Mouse (Mus musculus) forebrain, embryonic 11.5 days (tissue): ENCODE measurements around the gene Jag2. TPM values are rescaled to one million over a fixed set of nuclear protein-coding genes. Genes with fewer than 3 reads are reported as not detected.

Experiments used
- ATAC-seq: fragments of 200-750 bp; cut with Nextera tagmentation; replicated peaks from 2 replicates; pipeline ENCODE4 v1.8.0; 2017; ENCODE audit warnings: moderate TSS enrichment; ENCODE audit not compliant: low FRiP score
- DNase-seq: peaks from one replicate; pipeline ENCODE4 v3.0.0-alpha.2; 2017; ENCODE audit warnings: low spot score
- H3K27ac ChIP-seq: fragments of 300-500 bp; sonication (generic); 2 replicates; pipeline ENCODE4 v1.5.1; 2014; ENCODE audit warnings: low read depth, low read length
- H3K27me3 ChIP-seq: fragments of 300-500 bp; sonication (generic); 2 replicates; pipeline ENCODE4 v1.6.1; 2014; ENCODE audit warnings: mild to moderate bottlenecking, low read length, mixed read lengths; ENCODE audit not compliant: control insufficient read depth, insufficient read depth
- H3K36me3 ChIP-seq: fragments of 300-500 bp; sonication (generic); 2 replicates; pipeline ENCODE4 v1.6.1; 2014; ENCODE audit warnings: mild to moderate bottlenecking, low read length, moderate library complexity, mixed read lengths; ENCODE audit not compliant: control insufficient read depth, insufficient read depth
- H3K4me1 ChIP-seq: fragments of 300-500 bp; sonication (generic); replicated peaks from 2 replicates; pipeline ENCODE4 v1.6.1; 2014; ENCODE audit warnings: low read length, mixed read lengths; ENCODE audit not compliant: control insufficient read depth, insufficient read depth
- H3K4me2 ChIP-seq: fragments of 300-500 bp; sonication (generic); 2 replicates; pipeline ENCODE4 v1.6.1; 2014; ENCODE audit warnings: low read depth, mild to moderate bottlenecking, low read length, moderate library complexity, mixed read lengths; ENCODE audit not compliant: severe bottlenecking
- H3K4me3 ChIP-seq: fragments of 300-500 bp; sonication (generic); 2 replicates; pipeline ENCODE4 v1.5.1; 2014; ENCODE audit warnings: low read depth, low read length
- H3K9ac ChIP-seq: fragments of 300-500 bp; sonication (generic); 2 replicates; pipeline ENCODE4 v1.6.1; 2014; ENCODE audit warnings: low read length
- H3K9me3 ChIP-seq: fragments of 300-500 bp; sonication (generic); 2 replicates; pipeline ENCODE4 v1.6.1; 2016; ENCODE audit warnings: low read length, mixed read lengths; ENCODE audit not compliant: control insufficient read depth
- WGBS: fragments of 180-500 bp; shearing (Covaris S2); extraction: QIAGEN DNeasy Blood & Tissue Kit; methylation state at CpG from one replicate; pipeline ENCODE4 v1.1.7; 2014; 5-methylcytosine and 5-hydroxymethylcytosine counted together
- polyA plus RNA-seq: library from polyadenylated mRNA; unstranded; fragments of >200 nt; fragmentation: Nextera tagmentation; extraction: Ambion mirVana; gene quantifications from 2 replicates; pipeline ENCODE4 v1.2.1, GENCODE M21; 2014

The Jag2 gene
- polyA plus RNA-seq, 1 experiment from 2014 or later, result 3.2 TPM

DNA sequence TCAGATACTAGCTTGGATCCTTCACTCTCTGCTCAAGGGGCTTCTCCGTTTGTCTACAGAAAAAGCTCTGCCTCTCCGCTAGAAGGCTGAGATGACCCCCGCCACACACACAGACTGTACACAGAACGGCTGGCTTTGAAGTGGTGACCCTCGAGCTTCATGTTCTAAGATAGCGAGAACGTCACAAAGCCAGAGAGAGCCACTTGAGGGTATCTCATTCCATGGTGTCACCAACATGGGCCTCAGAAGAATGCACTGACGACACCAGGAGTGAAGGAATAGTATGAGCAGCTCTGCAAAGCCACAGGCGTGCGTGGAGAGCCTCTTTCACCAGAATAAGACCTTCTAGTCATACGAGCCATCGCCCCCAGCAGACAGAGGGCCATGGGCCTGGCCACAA lies 8.1 kb downstream of the Jag2 start:
- no peak overlapping the region for H3K4me2 ChIP-seq
- H3K27ac ChIP-seq, result no peak overlapping the region
- DNase-seq, result no peak
- H3K4me1 ChIP-seq, result peaks cover 2% of the 10 kb centered on the region; the same call in 1 of the 2 replicates
- no peaks in the 10 kb centered on the region for H3K9me3 ChIP-seq
- no peaks in the 10 kb centered on the region for H3K36me3 ChIP-seq
- H3K4me3 ChIP-seq, result no peak overlapping the region
- 87% methylated on average over 12 of the region's 12 CpGs for WGBS
- no peak for ATAC-seq
- no peaks in the 10 kb centered on the region; the same call in 1 of the 2 replicates for H3K27me3 ChIP-seq
- H3K9ac ChIP-seq, result no peak overlapping the region

DNA sequence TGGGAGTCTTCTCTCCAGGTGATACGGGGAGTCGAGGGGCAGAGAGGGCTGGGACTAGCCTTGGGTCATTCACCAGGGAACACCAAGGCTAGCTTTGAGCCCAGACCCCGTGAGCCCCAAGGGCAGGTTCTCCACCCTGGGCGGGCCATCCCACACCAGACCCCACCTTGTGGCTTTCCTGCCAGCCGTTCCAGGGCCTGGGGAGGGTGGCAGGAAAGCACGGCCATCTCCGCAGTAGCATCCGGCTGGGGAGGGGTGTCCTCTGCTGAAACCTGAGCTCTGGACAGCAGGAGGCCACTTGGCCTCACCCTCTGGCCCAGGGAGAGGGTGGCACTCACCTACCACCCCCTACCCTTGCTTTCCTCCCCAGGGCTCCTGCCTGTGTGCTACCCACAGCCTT lies 11.7 kb downstream of the Jag2 start:
- Histone ChIP-seq H3K27me3 (no peaks in the 10 kb centered on the region), H3K36me3 (no peaks in the 10 kb centered on the region), H3K4me1 (peaks cover 2% of the 10 kb centered on the region; the same call in 1 of the 2 replicates), H3K27ac (no peak overlapping the region), H3K4me3 (no peak overlapping the region), H3K9me3 (no peaks in the 10 kb centered on the region), H3K4me2 (no peak overlapping the region), H3K9ac (no peak overlapping the region)
- no peak for DNase-seq
- 63% methylated on average over 8 of the region's 8 CpGs for whole genome bisulfite sequencing
- ATAC-seq, result no peak

DNA sequence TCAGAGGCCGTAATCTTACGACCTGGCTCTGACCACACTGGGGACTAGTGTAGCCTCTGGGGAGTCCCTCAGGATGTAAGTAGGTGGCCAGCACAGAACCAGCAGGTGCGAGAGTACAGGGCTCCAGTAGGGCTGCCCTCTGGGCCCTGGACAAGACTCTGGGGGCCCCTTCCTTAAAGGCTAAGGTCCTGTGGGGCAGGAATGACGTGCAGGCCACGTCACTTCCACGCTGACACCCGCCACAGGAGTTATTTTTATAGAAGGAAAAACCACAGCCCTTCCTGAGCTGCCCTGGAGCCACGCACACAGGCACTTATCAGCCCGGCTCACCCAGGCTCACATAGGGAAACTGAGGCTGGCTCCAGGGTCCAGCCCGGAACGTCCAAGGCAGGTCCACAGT lies 12.1 kb downstream of the Jag2 start:
- no peak for ATAC-seq
- H3K4me1 ChIP-seq, result peaks cover 2% of the 10 kb centered on the region; the same call in 1 of the 2 replicates
- WGBS, result 90% methylated on average over 11 of the region's 11 CpGs
- H3K4me3 ChIP-seq, result no peak overlapping the region
- no peak for DNase-seq
- no peaks in the 10 kb centered on the region for H3K27me3 ChIP-seq
- H3K36me3 ChIP-seq, result no peaks in the 10 kb centered on the region
- no peak overlapping the region for H3K9ac ChIP-seq
- no peak overlapping the region for H3K4me2 ChIP-seq
- H3K9me3 ChIP-seq, result no peaks in the 10 kb centered on the region
- no peak overlapping the region for H3K27ac ChIP-seq

DNA sequence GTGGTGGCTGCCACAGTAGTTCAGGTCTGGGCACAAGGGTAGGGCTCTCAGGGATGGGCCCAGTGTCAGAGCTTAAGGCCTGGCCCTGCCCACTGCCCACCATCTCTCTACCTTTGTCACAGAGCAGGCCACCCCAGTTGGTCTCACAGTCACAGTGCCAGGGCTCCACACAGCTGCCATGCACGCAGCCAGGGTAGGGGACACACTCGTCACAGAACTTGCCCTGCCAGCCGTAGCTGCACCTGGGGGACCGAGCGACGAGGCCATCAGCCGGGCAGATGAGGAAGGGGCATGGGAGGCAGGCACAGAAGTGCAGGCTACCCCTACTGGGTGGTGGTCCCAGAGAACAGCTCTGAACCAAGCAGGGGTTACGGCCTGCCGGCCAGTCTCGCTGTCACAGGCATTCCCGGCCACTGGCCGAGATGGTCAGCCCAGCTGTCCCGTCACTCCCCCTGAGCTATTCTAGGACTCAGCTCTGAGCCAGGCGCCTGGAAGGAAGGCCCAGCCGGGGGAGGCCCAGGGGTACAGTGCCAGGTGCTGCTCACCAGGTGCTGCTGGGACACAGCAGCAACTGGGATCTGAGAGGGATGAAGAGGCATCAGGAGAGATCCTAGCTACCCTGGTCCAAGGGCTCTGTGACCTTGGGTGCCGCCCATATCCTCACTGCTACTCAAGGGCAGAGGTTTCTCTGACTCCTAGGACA lies 12.7 kb downstream of the Jag2 start:
- no peak overlapping the region for H3K27ac ChIP-seq
- no peak for DNase-seq
- 83% methylated on average over 16 of the region's 16 CpGs for WGBS
- H3K36me3 ChIP-seq, result no peaks in the 10 kb centered on the region
- no peaks in the 10 kb centered on the region for H3K27me3 ChIP-seq
- H3K4me2 ChIP-seq, result no peak overlapping the region
- no peaks in the 10 kb centered on the region for H3K9me3 ChIP-seq
- no peak for ATAC-seq
- H3K4me3 ChIP-seq, result no peak overlapping the region
- no peaks in the 10 kb centered on the region for H3K4me1 ChIP-seq
- H3K9ac ChIP-seq, result no peak overlapping the region

DNA sequence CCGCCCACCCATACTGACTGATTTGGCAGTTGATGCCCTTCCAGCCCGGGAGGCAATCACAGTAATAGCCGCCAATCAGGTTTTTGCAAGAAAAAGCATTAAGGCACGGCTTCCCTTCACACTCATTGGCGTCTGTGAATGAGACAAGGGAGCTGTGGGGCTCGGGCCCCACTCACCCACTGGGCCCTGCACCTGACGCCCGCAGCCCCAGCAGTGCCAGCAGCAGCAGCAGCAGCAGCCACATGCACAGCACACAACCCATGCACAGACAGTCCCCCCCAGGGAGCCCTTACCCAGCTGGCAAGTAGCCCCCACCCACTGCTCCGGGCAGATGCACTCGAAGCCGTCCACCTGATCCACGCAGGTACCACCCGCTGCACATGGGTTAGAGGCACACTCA lies 14.0 kb downstream of the Jag2 start:
- WGBS, result 80% methylated on average over 13 of the region's 13 CpGs
- H3K4me3 ChIP-seq, result no peak overlapping the region
- H3K4me1 ChIP-seq, result no peaks in the 10 kb centered on the region
- no peaks in the 10 kb centered on the region for H3K36me3 ChIP-seq
- no peaks in the 10 kb centered on the region for H3K9me3 ChIP-seq
- no peak overlapping the region for H3K9ac ChIP-seq
- DNase-seq, result no peak
- H3K27ac ChIP-seq, result no peak overlapping the region
- no peak overlapping the region for H3K4me2 ChIP-seq
- no peak for ATAC-seq
- H3K27me3 ChIP-seq, result no peaks in the 10 kb centered on the region

DNA sequence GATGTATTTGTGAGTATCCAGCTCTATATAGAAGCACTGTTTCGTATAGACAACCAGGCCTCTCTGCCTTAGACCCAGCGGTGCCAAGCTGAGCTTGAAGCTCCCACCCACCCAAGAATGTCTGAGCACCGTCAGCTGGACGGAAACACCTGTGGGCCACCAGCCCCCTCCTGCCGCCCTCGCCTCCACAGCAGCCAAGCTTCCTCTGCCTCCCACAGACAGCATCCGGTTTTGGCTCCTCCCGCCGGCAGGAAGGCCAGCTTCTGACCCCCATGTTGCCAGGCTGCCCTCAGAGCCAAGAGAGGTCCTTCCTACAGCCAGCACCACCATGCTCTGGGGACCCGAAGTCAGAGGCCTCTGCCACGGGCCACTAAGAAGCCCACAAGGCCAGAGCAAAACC lies 15.0 kb downstream of the Jag2 start:
- Histone ChIP-seq H3K27me3 (no peaks in the 10 kb centered on the region), H3K36me3 (no peaks in the 10 kb centered on the region), H3K9ac (no peak overlapping the region), H3K4me2 (no peak overlapping the region), H3K4me1 (no peaks in the 10 kb centered on the region), H3K4me3 (no peak overlapping the region), H3K9me3 (no peaks in the 10 kb centered on the region), H3K27ac (no peak overlapping the region)
- ATAC-seq (no peak), DNase-seq (no peak)
- 89% methylated on average over 11 of the region's 11 CpGs for WGBS

DNA sequence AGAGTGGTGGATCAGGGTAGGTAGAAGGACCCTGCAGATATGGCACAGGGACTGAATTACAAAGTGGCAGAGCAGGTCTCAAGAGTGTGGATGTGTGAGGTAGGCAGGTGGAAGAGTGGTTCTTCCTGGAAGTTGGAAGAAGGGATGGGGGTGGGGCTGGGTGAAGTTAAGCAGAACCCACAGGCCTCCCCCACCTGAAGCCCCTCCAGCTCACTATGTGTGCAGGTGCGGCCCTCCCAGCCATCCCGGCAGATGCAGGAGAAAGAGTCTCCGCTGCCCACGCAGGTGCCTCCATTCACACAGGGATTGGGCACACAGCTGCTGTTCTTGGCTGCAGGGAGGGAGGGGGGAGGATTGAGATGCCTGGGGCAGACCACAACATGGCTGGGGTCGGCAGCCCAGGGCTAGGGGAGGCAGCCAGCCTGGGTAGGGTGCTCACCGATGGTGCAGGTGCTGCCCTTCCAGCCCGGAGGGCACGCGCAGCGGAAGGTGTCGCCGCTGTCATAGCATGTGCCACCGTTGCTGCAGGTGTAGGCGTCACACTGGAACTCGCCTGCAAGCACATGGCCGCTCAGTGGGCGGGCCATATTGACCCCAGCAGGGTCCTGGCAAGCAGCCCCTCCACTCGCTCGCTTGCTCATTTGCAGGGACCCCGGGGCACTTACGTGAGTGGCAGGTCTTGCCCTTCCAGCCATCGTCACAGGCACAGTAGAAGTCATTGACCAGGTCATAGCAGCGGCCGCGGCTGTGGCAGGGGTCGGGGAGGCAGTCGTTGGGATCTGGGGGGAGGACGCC lies 16.4 kb downstream of the Jag2 start:
- no peaks in the 10 kb centered on the region for H3K36me3 ChIP-seq

DNA sequence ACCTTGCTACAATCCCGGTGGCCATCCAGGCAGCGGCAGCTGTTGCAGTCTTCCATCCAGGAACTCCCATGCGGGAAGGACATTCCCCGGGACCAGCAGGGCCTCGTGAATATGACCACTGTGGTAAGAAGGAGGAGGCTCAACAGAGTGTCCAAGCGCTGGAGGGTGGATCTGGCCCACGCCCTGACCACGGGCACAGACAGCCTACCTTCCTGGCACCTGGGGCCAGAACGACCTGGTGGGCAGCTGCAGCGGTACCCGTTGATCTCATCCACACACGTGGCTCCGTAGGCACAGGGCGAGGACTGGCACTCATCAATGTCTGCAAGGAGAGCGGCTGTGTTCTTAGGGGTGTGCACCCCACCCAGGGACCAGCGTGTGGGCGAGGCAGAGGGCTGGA lies 17.9 kb downstream of the Jag2 start:
- no peak for ATAC-seq
- Histone ChIP-seq H3K4me2 (no peak overlapping the region), H3K9ac (no peak overlapping the region), H3K27ac (no peak overlapping the region), H3K4me1 (no peaks in the 10 kb centered on the region), H3K36me3 (no peaks in the 10 kb centered on the region), H3K4me3 (no peak overlapping the region), H3K27me3 (no peaks in the 10 kb centered on the region), H3K9me3 (no peaks in the 10 kb centered on the region)
- 89% methylated on average over 17 of the region's 17 CpGs for WGBS
- DNase-seq, result no peak

More for the DNA sequence above, 16.4 kb downstream of the Jag2 start:
- Histone ChIP-seq H3K4me1 (no peaks in the 10 kb centered on the region), H3K27ac (no peak overlapping the region), H3K4me3 (no peak overlapping the region), H3K27me3 (no peaks in the 10 kb centered on the region), H3K9ac (no peak overlapping the region), H3K4me2 (no peak overlapping the region), H3K9me3 (no peaks in the 10 kb centered on the region)
- DNase-seq (no peak), ATAC-seq (no peak)
- 92% methylated on average over 28 of the region's 28 CpGs for WGBS
